Mouse (Mus musculus): ENCODE data around the gene Prkcq.
"Not testable (repeated sequence)": the region's sequence is repeated elsewhere in the genome, so short reads cannot be mapped to it uniquely, and the experiment has no call there.

Prkcq gene

DNA sequence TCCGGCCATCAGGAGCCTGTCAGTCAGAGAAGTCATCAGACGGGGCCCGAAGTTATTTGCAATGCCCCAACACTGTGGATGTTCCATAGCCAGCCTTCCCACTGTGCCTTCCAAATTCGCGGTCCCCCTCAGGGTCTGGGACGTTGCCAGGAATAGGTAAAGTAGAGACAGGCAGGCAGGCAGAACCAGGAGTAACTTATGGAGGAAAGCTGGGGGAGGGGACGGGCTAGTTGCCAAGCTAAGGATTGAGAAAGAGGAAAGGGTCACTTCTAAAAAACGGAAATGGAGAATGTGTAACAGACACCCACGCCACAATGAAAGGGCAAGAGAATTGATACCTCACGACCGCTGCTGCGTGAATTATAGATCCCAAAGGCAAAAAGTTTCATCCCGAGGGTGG, 121.2 kb downstream of the Prkcq start:
- DNase-seq: no peak

DNA sequence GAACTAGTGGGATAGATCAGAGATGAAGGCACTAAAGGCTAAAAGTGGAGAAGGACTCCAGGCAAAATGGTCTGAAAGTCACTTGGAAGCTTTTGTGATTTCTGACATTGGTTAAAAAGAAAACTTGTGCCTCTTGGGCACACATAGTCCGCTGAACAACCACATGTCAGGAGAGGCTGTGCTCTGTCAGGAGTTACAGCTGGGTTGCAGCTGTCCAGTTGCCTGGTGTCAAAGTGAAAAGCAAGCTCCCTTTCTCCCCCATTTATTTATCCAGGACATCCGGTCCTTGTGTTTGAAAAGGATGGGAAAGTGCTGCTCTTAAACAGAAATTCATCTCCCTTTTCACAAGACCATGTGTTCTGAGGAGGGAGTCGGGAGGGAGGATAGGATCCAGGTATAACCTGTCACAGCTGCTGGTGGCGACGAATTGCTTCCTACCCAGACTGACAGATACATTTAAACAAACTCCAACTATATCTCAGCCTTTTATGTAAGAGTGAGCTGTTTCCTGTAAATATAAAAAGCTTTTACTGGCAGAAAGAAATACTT, 122.8 kb downstream of the Prkcq start:
- DNase-seq: no peak

DNA sequence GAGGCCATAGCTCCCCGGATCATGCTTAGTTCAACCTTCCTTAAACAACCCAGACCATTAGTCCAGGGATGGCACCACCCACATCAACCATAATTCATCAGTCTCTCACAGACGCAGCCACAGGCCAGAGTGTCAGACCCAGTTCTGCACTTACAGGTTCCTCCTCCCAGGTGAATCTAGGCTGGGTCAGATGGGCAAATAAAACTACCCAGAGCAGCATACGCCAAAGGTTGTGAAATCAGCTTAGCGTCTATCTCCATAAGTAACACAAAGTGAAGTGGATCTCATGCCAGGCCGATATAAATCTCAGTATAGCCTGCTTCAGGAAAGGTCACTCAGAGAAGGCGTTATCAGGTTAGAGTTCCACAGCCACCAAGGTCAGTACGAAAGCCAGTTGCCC, 126.9 kb downstream of the Prkcq start:
- DNase-seq: no peak

DNA sequence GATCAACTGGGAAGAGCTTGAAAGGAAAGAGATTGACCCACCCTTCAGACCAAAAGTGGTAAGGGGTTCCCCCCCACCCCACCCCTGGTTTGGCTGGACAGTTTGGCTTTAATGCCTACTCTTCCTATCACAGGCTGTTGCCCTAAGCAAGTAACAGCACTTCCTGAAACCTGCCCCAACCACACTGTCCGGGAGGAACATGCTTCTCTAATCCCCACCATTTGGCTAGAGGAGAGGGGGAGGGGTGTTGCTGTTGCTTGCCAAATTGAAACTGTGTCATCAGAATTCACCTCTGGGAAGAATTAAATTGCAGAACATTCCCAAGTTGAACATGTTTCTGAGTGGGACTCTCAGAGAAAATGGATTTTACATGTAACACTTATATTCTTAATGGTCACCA, 127.5 kb downstream of the Prkcq start:
- no peak for DNase-seq

DNA sequence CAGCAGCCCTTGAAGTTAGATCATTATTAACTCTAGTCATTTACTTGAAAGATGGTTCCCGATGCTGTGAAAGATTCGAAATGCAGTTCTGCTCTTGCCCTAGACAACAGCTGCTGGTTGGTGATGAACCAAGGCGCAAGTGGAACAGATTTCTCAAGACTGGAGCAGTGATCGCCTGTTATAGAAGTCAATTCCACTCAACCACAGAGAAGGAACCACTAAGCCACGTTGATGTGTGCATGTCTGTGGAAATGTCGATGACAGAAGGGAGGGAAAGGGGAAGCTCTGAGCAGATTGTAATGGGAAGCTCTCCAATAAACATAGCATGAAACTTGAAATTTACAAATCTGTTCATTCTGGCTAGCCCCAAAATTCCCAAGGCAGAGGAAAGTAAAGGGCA, 128.5 kb downstream of the Prkcq start:
- DNase-seq: no peak

DNA sequence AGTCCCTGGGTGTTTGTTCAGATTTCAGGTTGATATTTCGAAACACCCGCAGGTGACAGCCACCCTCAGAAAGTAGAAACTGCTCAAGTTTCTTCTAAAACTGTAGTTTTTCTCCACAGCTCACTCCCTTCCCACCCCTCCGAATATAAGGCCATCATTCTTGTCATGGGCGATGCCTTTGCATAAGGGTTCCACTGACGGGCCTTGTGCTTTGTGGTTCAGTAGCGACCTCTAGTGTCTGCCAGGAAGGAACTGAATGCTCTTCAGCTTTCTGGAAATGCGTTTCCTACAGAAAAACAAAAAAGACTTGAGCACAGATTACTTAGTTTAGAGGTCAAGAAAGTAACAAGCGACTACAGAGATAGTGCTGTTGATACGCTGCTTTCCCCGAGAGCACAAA, 148.3 kb downstream of the Prkcq start:
- DNase-seq: peak; percentile 66

DNA sequence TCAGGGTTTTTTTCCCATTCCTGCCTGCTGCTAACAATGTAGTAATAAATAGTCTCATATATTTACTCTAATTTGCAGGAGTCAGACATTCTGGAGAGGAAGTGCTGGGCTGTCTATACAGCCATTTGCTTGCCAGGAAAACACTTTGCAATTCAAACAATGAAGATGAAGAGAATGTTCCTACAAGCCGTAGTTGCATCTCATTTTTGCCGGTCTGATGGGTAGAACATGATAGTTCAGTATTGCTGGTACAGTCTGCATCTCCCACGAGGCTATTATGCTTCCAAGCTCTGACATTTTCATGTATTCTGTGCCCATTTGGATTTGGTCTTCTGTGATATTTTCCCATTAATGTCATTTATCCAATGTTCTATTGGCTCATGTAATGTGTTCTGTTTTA, 150.5 kb downstream of the Prkcq start:
- no peak for DNase-seq

DNA sequence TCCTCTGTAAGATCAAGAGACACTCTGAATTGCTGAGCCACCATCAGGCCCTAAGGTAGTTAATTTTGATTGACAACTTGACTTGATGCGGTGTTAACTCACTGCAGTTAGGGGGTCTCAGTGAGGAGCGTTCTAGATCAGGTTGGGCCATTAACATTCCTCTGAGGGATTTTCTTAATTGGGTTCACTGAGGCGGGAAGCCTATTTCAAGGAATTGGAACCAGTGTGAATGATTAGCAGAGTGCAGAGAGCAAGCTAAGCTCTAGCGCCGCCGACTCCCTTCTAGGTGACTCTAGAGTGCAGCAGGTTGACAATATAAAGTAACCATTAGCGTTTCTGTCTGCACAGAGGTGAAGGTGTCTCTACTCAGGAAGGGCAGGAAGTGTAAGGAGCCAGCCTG, 155.4 kb downstream of the Prkcq start:
- DNase-seq: peak; percentile 37

DNA sequence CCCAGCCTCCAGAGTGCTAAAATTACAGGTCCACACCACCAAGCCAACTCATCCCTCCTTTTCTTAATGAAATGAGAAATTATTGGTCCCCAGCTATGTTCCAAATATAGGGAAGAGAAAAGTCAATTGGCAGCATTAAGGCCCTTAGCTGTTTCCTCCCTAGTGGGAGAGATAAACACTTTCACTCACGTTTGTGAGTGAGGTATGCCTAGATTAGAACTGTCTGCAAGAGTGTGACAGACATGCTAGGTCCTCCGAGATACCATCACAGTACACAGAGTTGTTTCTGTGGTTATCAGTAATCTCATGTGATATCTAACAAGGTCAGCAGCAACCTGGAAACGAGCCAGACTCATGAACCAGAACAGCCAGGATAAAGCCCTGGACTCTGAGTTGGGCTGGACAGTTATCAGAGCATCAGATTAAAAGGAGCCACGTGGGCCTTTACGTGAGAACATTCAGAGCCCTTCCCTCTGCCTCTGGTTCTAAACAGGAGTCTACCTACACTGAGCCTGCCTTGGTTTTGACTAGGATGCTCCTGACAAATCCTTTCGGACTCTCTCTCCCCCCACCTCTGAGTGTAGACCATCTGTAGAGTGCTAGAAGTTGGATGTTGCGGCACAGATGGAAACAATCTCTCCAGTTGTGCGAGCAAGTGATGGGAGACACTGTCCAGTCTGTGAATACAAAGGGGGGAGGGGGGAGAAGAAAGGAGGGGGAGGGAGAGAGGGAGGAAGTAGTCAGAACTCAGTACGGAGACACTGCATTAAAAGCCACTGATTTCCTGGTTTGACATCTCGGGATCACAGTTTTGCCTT, 157.7 kb downstream of the Prkcq start:
- no peak for DNase-seq

DNA sequence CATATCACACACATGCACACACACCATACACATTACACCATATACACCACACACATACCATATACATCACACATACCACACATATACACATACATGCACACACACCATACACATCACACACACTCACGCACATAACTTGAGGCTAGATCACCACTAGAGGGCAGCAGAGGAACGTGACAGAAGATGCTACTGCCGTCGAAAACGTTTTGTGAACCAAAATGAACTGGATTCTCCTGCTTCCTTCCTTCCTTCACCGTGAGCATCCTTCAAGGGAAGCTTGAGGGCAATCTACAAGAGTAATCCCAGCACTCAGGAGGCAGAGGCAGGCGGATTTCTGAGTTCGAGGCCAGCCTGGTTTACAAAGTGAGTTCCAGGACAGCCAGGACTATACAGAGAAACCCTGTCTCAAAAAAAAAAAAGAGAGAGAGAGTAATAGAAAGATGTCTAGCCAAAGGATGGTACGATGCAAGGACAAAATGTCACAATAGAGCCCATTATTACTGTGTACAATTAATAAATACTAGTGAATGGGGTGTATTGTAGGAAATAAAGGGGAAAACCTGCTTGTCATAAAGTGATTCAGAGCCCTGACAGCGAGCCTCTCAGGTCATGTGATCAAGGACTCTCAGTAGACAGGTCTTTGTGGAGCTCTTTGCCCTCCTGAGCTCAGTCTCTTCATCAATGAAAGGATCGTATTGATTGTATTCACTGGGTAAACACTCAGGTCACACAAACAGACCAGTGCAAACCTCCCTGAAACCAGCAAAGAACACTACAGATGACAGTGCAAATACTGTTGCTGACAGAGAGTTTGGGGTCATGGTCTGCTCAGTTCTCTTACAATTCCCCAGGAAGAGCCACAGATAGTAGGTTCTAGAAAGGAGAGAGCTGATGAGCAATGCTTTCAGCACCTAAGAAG, 159.9 kb downstream of the Prkcq start:
- peak; percentile 90 for DNase-seq

DNA sequence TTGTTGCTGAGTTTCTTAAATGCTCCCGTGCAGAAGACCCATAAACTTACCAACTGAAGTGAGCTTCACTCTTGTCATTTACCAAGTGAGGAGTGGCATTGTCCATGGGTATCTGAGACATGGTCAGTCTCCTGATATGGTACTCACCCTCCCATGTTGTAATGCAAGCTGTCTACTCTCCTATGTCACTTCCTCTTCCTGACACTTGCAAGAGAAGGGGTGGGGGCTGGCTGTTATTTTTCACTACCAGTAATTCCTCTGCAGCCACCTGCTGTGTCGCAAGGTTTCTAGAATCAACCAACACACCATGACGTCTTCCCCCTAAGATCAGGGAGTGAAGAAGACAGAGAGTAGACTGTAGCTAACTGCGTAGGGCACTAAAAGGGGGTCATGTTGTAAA, 160.6 kb downstream of the Prkcq start:
- no peak for DNase-seq

DNA sequence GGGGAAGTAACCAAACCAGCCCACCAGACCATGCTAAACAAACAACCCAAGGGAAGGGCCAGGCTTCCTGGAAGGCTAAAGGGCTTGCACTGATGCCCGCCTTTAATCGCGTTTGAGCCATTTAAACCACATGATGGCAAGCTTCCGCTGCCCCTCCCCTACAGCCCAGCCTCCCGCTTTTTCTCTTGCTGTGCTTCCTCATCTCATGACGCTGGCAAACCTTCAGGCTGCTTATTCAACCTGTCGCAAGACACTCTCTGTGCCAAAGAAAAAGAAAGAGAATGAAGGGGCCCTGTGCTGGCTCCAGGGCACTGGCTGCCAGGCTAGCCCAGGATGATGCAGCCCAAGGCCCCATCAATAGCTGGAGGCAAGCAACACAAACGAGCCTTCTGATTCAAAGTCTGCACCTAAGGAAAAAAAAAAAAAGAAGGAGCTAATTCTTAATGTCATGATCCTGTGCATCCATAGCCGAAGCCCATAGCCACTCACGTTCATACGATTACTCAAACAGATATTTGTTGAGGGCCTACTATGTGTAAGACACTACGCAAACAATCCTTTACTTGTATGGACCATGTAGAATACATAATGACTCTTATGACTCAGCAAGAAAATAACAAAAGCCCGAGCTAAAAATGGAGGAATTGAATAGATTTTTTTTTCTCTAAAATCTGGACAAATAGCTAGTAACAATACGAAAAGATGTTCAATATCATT, 161.6 kb downstream of the Prkcq start:
- no peak for DNase-seq

DNA sequence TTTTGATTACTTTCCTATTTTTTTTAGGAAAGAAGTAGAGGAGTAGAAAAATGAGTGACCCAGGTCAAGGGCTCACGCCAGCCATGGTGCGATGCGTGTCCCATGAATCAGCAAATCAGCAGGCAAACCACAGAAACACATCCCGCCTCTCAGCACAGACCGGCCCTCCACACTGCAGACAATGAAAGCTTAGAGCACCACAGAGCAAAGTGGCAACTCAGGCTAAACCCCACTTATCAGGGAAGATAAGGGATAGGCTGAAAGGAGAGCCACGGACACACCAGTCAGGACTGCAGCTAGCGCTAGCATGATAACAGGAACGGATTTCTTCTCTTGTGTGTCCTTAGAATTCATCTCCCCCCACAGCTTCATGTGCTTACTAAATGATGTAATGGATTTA, 164.4 kb downstream of the Prkcq start:
- DNase-seq: no peak

DNA sequence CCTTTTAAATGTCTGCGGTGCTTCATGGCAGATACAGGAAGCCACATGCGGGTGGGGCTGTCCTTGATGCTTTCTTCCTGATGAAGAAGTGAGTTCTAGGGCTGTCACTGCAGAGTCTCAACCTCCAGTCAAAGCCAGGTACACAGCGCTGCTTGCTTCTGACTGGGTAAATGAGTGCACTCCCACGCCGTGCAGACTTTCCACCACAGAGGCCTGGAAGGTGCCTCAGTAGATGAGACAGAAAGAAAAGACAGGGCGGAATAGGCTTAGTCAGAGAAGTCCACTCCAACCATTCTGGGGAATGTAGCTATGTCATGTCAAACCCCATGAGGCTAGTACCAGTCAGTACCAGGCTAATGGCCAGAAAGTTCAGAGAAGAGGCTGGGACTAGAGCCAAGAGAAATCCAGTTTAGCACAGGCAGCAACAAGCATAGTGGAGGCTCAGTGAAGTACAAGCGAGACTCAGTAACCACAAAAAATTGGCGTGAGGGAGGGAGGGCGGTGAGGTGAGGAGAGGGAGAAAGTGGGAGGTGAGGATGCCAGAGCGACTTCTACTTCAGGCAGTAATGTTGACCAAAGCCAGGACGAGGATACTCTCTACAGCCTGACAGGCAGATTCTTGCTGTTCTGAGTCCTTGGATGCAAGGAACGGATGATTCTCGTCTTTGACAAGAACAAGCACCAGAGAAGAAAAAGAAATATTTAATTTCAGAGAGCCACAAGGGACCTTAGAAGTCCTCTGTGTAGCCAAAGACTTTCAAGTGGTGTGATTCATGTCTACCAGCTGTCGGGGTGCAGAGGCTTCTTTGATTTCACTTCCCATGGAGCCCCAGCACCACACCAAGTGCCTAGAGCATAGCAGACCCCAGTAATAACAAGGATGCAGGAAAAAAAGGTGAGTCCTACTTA, 167.3 kb downstream of the Prkcq start:
- no peak for DNase-seq

DNA sequence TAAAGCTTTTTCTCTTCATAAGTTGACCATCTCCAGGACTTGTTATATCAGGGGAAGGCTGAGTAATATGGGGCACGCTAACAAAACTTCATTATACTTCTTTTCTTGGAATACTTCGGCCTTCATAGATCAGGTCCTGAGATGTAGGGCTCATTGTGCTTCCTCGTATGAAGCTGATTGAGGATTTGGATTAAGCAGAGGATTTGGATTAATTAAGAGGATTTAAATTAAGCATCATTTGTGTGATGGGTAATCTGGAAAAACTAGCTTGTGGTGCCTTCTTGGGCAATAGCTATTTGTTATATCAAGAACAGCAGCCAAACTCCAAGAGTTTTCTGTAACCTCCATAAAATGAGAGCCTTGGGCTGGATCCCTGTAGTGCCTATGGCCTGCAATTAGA, 172.8 kb downstream of the Prkcq start:
- DNase-seq: peak; percentile 52

DNA sequence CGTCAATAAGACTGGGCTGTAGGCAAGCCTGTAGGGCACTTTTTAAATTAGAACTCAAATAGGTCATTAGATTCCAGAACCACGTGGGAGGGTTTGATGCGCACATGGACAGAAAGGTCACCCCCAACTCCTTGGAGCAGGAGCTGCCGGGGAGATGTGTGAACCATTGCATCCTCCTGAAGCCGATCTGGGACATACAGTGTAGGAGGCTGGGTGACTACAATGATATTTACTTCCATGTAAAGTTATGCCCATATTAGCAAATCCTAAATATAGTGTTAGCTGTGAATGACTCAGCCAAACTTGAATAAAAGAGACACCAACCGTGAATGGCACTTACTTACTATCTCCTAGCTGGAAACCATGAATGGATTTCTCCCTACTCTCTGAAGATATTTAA, 174.5 kb downstream of the Prkcq start:
- DNase-seq: not testable (repeated sequence)

DNA sequence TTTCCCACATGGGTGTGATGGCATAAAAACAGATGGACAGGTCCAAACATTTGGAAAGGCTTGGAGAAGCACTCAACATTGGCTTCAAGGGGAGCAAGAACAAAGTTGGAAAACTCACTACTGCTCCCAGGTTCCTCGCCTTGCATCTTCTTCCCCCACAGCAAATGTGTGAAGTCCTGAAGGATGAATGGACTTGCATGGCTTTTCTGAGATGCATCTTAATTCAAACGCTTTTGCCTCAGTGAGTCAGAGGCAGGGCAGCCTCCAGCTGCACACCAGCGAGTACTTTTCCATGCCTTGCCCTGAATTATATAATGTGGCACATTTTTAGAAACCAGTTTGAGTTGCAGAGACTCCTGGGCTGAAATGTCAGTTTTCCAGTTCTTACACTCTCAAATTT, 175.9 kb downstream of the Prkcq start:
- DNase-seq: no peak

Measured in retina, postnatal 1 day (tissue).